Mouse (Mus musculus): ENCODE measurements around the gene Nudcd2. TPM values are rescaled to one million over a fixed set of nuclear protein-coding genes. Genes with fewer than 3 reads are reported as not detected.

Nudcd2 gene
- polyA plus RNA-seq, 1 experiment from 2014 or later = 54.4 TPM

GRCm38 (mm10) chr11:40718324-40718723 is 15.1 kb upstream of the Nudcd2 start:
- H3K4me3 ChIP-seq (replicated peaks) = no peak overlapping the region
- H3K27ac ChIP-seq (replicated peaks) = no peak overlapping the region
- no peak overlapping the region for H3K4me2 ChIP-seq
- no peaks in the 10 kb centered on the region for H3K27me3 ChIP-seq (replicated peaks)
- H3K4me1 ChIP-seq = no peaks in the 10 kb centered on the region
- no peaks in the 10 kb centered on the region for H3K36me3 ChIP-seq
- ATAC-seq (ENCODE audit: low FRiP score) = no peak
- H3K9me3 ChIP-seq (replicated peaks) = no peaks in the 10 kb centered on the region
- H3K9ac ChIP-seq (replicated peaks) = no peak overlapping the region

- Histone ChIP-seq H3K4me2 (peak overlapping the region; percentile 80), H3K27ac (replicated peaks) (no peak overlapping the region), H3K27me3 (replicated peaks) (no peaks in the 10 kb centered on the region), H3K4me1 (peaks cover 25% of the 10 kb centered on the region), H3K9me3 (replicated peaks) (no peaks in the 10 kb centered on the region), H3K36me3 (peaks cover 15% of the 10 kb centered on the region), H3K4me3 (replicated peaks) (peak overlapping the region; percentile 86), H3K9ac (replicated peaks) (no peak overlapping the region; the same call in 1 of the 2 replicates)
- ATAC-seq (ENCODE audit: low FRiP score) = no peak; the same call in 1 of the 2 replicates
- WGBS = 2% methylated on average over 14 of the region's 14 CpGs
Observed at GRCm38 (mm10) chr11:40732997-40733338, 499 bp upstream of the Nudcd2 start.

DNA sequence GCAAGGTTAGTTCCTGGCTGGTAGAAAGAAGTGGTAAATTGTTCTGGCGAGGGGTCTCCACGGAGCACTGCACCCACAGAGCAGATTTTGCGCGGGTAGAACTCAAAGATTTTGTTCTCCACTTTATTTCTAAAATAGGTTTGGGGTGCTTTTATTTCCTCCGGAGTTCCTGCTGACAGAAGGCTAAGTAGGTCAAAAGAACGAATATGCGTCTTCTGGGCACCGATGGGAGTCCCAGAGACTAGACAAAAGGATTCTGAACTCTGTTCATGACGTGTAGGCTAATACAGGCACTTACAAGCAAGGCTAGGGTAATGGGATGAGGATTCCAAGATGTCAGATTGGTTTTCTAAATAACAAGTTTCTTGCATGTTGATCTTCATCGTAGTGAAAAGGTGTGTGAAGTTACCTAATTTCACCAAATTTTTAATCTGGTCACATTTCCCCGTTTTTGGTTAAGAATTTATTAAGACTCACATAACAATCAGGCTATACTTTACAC is 835 bp downstream of the Nudcd2 start:
- Histone ChIP-seq H3K9ac (replicated peaks) (peak overlapping the region; percentile 87), H3K36me3 (peaks cover 25% of the 10 kb centered on the region), H3K27ac (replicated peaks) (peak overlapping the region; percentile 84; the same call in 1 of the 2 replicates), H3K4me1 (peaks cover 25% of the 10 kb centered on the region), H3K4me2 (peak overlapping the region; percentile 84), H3K27me3 (replicated peaks) (no peaks in the 10 kb centered on the region), H3K9me3 (replicated peaks) (no peaks in the 10 kb centered on the region), H3K4me3 (replicated peaks) (peak overlapping the region; percentile 86)
- WGBS = 4% methylated on average over 11 of the region's 11 CpGs
- no peak for ATAC-seq (ENCODE audit: low FRiP score)

- Histone ChIP-seq H3K9ac (replicated peaks) (no peak overlapping the region), H3K27me3 (replicated peaks) (no peaks in the 10 kb centered on the region), H3K9me3 (replicated peaks) (no peaks in the 10 kb centered on the region), H3K4me1 (peaks cover 23% of the 10 kb centered on the region), H3K4me2 (no peak overlapping the region), H3K36me3 (peaks cover 42% of the 10 kb centered on the region), H3K4me3 (replicated peaks) (no peak overlapping the region), H3K27ac (replicated peaks) (no peak overlapping the region)
- no peak for ATAC-seq (ENCODE audit: low FRiP score)
- WGBS = 94% methylated on average over 3 of the region's 3 CpGs
Observed at GRCm38 (mm10) chr11:40737369-40737768, 3.9 kb downstream of the Nudcd2 start.

- no peak overlapping the region for H3K4me2 ChIP-seq
- no peaks in the 10 kb centered on the region for H3K27me3 ChIP-seq (replicated peaks)
- no peak overlapping the region for H3K27ac ChIP-seq (replicated peaks)
- WGBS = 95% methylated on average over 12 of the region's 12 CpGs
- no peak overlapping the region for H3K4me3 ChIP-seq (replicated peaks)
- peaks cover 38% of the 10 kb centered on the region for H3K36me3 ChIP-seq
- no peaks in the 10 kb centered on the region for H3K4me1 ChIP-seq
- H3K9me3 ChIP-seq (replicated peaks) = no peaks in the 10 kb centered on the region
- ATAC-seq (ENCODE audit: low FRiP score) = no peak
- H3K9ac ChIP-seq (replicated peaks) = no peak overlapping the region
Observed at GRCm38 (mm10) chr11:40741605-40742262, 8.3 kb downstream of the Nudcd2 start.

GRCm38 (mm10) chr11:40744348-40744747 is 10.9 kb downstream of the Nudcd2 start:
- 90% methylated on average over 3 of the region's 3 CpGs for WGBS

GRCm38 (mm10) chr11:40746361-40746760 is 12.9 kb downstream of the Nudcd2 start:
- H3K36me3 ChIP-seq = peaks cover 14% of the 10 kb centered on the region
- 93% methylated on average over 12 of the region's 12 CpGs for WGBS
- H3K27me3 ChIP-seq (replicated peaks) = no peaks in the 10 kb centered on the region
- H3K27ac ChIP-seq (replicated peaks) = no peak overlapping the region
- no peaks in the 10 kb centered on the region for H3K9me3 ChIP-seq (replicated peaks)
- H3K4me1 ChIP-seq = no peaks in the 10 kb centered on the region
- ATAC-seq (ENCODE audit: low FRiP score) = no peak
- no peak overlapping the region for H3K4me3 ChIP-seq (replicated peaks)
- H3K4me2 ChIP-seq = no peak overlapping the region
- H3K9ac ChIP-seq (replicated peaks) = no peak overlapping the region

More at GRCm38 (mm10) chr11:40744348-40744747, 10.9 kb downstream of the Nudcd2 start:
- H3K27me3 ChIP-seq (replicated peaks) = no peaks in the 10 kb centered on the region
- ATAC-seq (ENCODE audit: low FRiP score) = no peak
- H3K36me3 ChIP-seq = peaks cover 17% of the 10 kb centered on the region
- H3K4me3 ChIP-seq (replicated peaks) = no peak overlapping the region
- no peaks in the 10 kb centered on the region for H3K4me1 ChIP-seq
- no peak overlapping the region for H3K4me2 ChIP-seq
- H3K27ac ChIP-seq (replicated peaks) = no peak overlapping the region
- no peaks in the 10 kb centered on the region for H3K9me3 ChIP-seq (replicated peaks)
- no peak overlapping the region for H3K9ac ChIP-seq (replicated peaks)

DNA sequence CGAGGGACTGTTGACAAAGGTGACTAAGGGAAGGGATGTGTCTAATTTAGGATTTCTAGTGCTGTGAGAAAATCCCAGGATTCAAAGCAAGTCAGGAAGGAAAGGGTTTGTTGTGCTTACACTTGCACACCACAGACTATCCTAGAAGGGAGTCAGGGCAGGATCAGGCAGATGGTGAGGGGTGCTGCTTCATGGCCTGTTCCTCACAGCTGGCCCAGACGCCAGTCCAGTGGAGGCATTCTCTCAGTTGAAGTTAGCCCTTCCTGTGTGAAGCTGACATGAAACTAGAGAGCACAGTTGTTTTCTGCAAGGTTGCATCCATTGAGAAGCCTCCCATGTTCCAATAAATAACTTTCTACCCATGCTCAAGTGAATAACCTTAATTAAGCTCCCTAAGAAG is 14.2 kb downstream of the Nudcd2 start:
- Histone ChIP-seq H3K4me1 (no peaks in the 10 kb centered on the region), H3K27me3 (replicated peaks) (no peaks in the 10 kb centered on the region), H3K4me2 (no peak overlapping the region), H3K9ac (replicated peaks) (no peak overlapping the region), H3K27ac (replicated peaks) (no peak overlapping the region), H3K36me3 (0 out of 2 replicates have a peak, but pooled peaks cover 10% of the 10 kb centered on the region), H3K4me3 (replicated peaks) (no peak overlapping the region), H3K9me3 (replicated peaks) (no peaks in the 10 kb centered on the region)
- WGBS = 65% methylated on average over 2 of the region's 2 CpGs
- no peak for ATAC-seq (ENCODE audit: low FRiP score)

DNA sequence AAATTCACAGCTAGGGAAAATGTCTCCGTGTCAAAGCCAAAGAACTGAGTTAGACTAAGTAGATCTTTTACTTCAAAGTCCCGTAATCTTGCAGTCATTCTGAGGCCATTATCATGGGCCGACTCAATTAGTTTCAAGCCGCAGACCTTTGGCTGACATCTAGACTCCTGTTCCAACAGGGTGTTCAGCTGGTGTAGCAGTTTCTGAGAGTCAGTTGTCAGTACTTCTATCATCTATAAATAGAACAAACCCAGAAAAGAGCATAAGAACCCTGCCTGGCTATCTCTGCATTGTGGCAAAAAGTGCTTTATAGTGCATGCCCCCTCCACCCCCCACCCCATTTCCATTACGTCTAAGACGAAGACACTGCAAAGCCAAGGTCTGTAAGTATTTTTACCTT is 20.4 kb downstream of the Nudcd2 start:
- H3K36me3 ChIP-seq = 0 out of 2 replicates have a peak, but pooled peaks cover 10% of the 10 kb centered on the region
- no peak for ATAC-seq (ENCODE audit: low FRiP score)
- no peaks in the 10 kb centered on the region for H3K9me3 ChIP-seq (replicated peaks)
- 67% methylated on average over 6 of the region's 6 CpGs for WGBS
- H3K4me1 ChIP-seq = peaks cover 12% of the 10 kb centered on the region
- no peak overlapping the region for H3K27ac ChIP-seq (replicated peaks)
- H3K4me3 ChIP-seq (replicated peaks) = no peak overlapping the region
- H3K9ac ChIP-seq (replicated peaks) = no peak overlapping the region
- no peaks in the 10 kb centered on the region for H3K27me3 ChIP-seq (replicated peaks)
- H3K4me2 ChIP-seq = peak overlapping the region; percentile 86

DNA sequence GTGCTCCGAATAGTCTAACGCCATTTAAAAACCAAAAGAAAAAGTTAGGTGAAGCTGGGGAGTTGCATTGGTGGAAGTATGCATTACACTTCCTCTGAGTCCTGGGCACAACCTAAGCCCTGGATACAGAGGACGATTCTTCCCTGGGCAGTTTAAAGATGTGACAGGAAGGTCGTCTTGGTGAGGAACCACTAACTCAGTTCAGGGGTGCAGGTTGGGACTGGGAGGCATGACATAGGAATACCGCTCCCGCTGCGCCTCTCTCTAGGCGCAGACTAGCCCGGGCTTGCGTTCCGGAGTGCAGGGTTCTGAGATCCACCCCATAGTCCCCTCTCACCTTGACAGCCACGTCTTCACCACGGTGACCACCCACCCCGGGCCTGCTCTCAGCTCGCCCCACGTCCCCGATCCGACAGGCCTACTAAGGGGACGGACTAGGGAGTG is 21.2 kb downstream of the Nudcd2 start:
- Histone ChIP-seq H3K9ac (replicated peaks) (peak overlapping the region; percentile 87), H3K27me3 (replicated peaks) (no peaks in the 10 kb centered on the region), H3K27ac (replicated peaks) (peak overlapping the region; percentile 74; the same call in 1 of the 2 replicates), H3K4me2 (peak overlapping the region; percentile 86), H3K4me1 (peaks cover 12% of the 10 kb centered on the region), H3K36me3 (0 out of 2 replicates have a peak, but pooled peaks cover 6% of the 10 kb centered on the region), H3K4me3 (replicated peaks) (peak overlapping the region; percentile 85), H3K9me3 (replicated peaks) (no peaks in the 10 kb centered on the region)
- WGBS = 3% methylated on average over 19 of the region's 19 CpGs
- ATAC-seq (ENCODE audit: low FRiP score) = peak; percentile 81

DNA sequence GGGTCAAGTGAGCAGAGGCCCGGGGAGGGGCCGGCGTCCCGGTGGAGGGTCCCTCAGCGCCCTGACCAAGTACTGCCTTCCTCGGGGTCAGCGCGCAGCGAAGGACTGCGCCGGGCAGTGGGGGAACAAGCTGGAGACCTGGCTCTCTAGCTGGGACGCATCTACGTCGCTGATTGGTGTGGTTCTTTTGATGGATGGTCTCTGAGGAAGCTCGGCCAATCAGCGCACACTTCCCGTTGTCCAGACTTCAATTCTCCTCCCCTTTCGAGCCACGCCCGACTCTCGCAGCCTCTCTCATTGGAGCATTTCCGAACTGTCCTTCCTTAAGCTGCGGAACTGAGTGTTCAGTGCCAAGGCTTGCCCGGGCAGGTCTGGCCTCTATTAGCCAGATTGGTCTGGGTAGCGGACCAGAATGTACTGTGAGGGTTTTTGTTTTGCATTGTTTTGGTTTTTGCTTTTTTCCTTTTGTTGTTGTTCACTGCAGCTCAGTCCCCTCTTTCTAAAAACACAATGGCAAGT is 21.7 kb downstream of the Nudcd2 start, which contains the start of gene Ccng1:
Gene Ccng1, minus strand, starts transcription at position 203 of the 519 bp plus-strand sequence.
- Histone ChIP-seq H3K9ac (replicated peaks) (peak within 1 kb of the TSS; percentile 87), H3K4me1 (peaks cover 12% of the 10 kb centered on the region), H3K27me3 (replicated peaks) (no peaks in the 10 kb centered on the region), H3K27ac (replicated peaks) (peak within 1 kb of the TSS; percentile 74; the same call in 1 of the 2 replicates), H3K36me3 (0 out of 2 replicates have a peak, but pooled peaks cover 3% of the 10 kb centered on the region), H3K4me2 (peak within 1 kb of the TSS; percentile 86), H3K9me3 (replicated peaks) (no peaks in the 10 kb centered on the region), H3K4me3 (replicated peaks) (peak within 1 kb of the TSS; percentile 85)
- 0% methylated on average over 25 of the region's 25 CpGs for WGBS
- ATAC-seq (ENCODE audit: low FRiP score) = peak; percentile 99

DNA sequence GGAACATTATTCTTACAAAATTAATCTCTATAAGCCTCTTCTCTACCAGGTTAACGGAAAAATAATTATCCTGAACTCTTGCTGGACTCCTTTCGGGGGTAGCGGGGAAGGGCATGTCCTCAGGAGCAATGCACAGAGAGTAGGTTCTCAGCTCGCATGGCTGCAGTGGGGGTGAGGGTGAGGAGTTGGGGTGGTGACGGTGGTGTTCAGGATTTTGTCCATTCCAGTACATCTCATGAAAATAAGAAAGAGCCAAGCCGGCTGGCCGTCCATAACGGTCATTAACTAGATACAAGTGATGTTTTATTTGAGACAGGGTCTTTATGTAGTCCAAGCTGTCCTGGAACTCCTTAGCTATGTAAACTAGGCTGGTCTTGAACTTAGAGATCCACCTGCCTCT is 22.5 kb downstream of the Nudcd2 start:
- ATAC-seq (ENCODE audit: low FRiP score) = no peak
- H3K4me2 ChIP-seq = peak overlapping the region; percentile 86
- H3K27ac ChIP-seq (replicated peaks) = no peak overlapping the region
- no peaks in the 10 kb centered on the region for H3K9me3 ChIP-seq (replicated peaks)
- WGBS = 90% methylated on average over 8 of the region's 8 CpGs
- H3K9ac ChIP-seq (replicated peaks) = 0 out of 2 replicates have a peak overlapping the region, but pooled peaks have one; percentile 87
- H3K27me3 ChIP-seq (replicated peaks) = no peaks in the 10 kb centered on the region
- H3K4me1 ChIP-seq = peaks cover 12% of the 10 kb centered on the region
- H3K4me3 ChIP-seq (replicated peaks) = peak overlapping the region; percentile 85; the same call in 1 of the 2 replicates
- H3K36me3 ChIP-seq = 0 out of 2 replicates have a peak, but pooled peaks cover 3% of the 10 kb centered on the region

Data from neural tube, embryonic 15.5 days (tissue).